Mouse (Mus musculus) lung, adult 2 months (tissue): ENCODE measurements around the gene Pola1.

Experiments used
- CTCF ChIP-seq: fragments of 200-500 bp; IDR thresholded peaks from 2 replicates; pipeline ENCODE4 v1.5.1; 2011; ENCODE audit warnings: mild to moderate bottlenecking, low read length, control low read depth; ENCODE audit not compliant: insufficient read depth
- POLR2A ChIP-seq: fragments of 200-500 bp; IDR thresholded peaks from 2 replicates; pipeline ENCODE4 v1.6.1; 2011; ENCODE audit warnings: low read depth, mild to moderate bottlenecking, control low read depth, low read length, borderline replicate concordance; ENCODE audit errors: extremely low read depth

DNA sequence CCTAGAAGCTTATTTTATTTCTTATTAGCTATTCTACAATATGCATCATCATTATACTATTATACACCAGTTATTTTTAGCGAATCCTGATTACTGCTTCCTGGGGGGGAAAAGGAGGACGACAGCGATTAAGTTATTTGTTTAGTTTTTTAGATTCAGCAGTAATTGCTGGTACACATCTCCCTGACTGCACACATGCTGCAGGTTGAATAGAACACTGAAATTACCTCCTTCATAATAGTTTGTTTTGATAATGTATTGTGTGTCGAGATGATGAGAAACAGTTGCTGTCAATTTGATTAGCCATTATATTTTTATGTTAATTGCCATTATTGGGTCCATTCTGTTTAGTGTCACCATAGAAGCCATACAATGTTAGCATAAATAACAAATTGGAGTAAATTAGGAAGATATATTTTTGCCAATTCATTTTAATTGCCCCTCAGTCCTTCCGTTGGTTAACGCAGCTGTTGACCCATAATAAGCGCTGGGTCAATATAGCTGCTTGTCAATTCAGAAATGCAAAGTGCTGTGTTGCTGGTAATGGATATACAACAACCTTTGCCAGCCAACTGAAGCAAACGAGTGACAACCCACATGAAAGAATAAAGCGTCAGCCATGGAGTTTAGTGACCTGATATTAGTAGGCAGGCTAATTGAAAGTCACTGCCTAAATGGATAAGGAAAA is 254.5 kb downstream of the Pola1 start:
- TF ChIP-seq CTCF (no peak), POLR2A (no peak)
